In the genomic region with DNA sequence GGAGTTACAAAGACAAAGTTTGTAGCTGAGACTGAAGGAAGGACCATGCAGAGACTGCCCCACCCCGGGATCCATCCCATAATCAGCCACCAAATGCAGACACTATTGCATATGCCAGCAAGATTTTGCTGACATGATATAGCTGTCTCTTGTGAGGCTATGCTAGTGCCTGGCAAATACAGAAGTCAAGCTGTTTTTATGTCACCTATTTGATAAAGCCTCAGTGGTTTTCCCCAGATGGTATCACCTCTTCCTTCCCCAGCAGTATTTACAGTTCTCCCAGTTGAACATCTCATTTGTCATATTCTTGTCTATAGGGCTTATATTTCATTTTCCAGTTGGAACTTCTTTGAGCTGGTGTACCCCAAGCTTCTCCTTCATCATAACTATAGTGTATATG, we compare ENCODE assay signal across 16 mouse cellular contexts.
"Had no signal": no experiment of that assay in that cellular context is flagged by ENCODE, and none has a peak within 500 bp of the region (broad histone marks: within the 10 kb centered on the region; RNA-seq: fewer than 3 reads in every experiment).

No protein-coding gene starts in this region.

- H3K36me3 ChIP-seq: lung, embryonic 15.5 days; midbrain, embryonic 13.5 days; midbrain, embryonic 15.5 days; neural tube, embryonic 12.5 days had no signal

- H3K4me1 ChIP-seq: midbrain, embryonic 13.5 days; midbrain, embryonic 15.5 days; neural tube, embryonic 12.5 days had no signal

- DNase-seq: lung, adult 2 months; lung, postnatal 14 days; lung, postnatal 36 days; right cerebral cortex, postnatal 14 days; spleen, adult 18-20 months; thymus, adult 18-20 months; thymus, postnatal 14 days; thymus, postnatal 36 days had no signal

- H3K9ac ChIP-seq: lung, embryonic 15.5 days; midbrain, embryonic 13.5 days; midbrain, embryonic 15.5 days; neural tube, embryonic 12.5 days had no signal

- H3K27ac ChIP-seq: lung, embryonic 15.5 days; macrophage; midbrain, embryonic 13.5 days; midbrain, embryonic 15.5 days; neural tube, embryonic 12.5 days had no signal

- H3K27me3 ChIP-seq: lung, embryonic 15.5 days had no signal

- ATAC-seq: lung, postnatal 0 days; midbrain, embryonic 13.5 days; midbrain, embryonic 15.5 days had no signal

- H3K9me3 ChIP-seq: lung, embryonic 15.5 days; megakaryocyte, embryonic 14.5 days; midbrain, embryonic 13.5 days; midbrain, embryonic 15.5 days; neural tube, embryonic 12.5 days had no signal

- H3K4me2 ChIP-seq: lung, embryonic 15.5 days; midbrain, embryonic 11.5 days; midbrain, embryonic 13.5 days; midbrain, embryonic 15.5 days; neural tube, embryonic 12.5 days had no signal

- H3K4me3 ChIP-seq: lung, embryonic 15.5 days; megakaryocyte, embryonic 14.5 days; midbrain, embryonic 13.5 days; midbrain, embryonic 15.5 days; neural tube, embryonic 12.5 days had no signal
